Mouse (Mus musculus) neutrophil, adult 59 days (primary cell): ENCODE measurements around the gene Fbxo4. TPM values are rescaled to one million over a fixed set of nuclear protein-coding genes. Genes with fewer than 3 reads are reported as not detected.

ENCODE experiments used
- total RNA-seq, 2 experiments: library from RNA; stranded (reverse); gene quantifications; 1 replicate in 1 of 2; 2 replicates in 1 of 2; pipeline ENCODE4 v1.2.4; 2023

Fbxo4 gene
- 10 to 100 TPM in 1 of 2 experiments, 1 to 10 TPM in 1; 9.3 to 10.0 TPM for total RNA-seq

GRCm38 (mm10) chr15:3979061-3979848, at the start of gene Fbxo4:
Fbxo4 (minus strand) TSS chr15:3979573.

GRCm38 (mm10) chr15:4026231-4026773, 46.9 kb upstream of the Fbxo4 start, which contains the start of gene Oxct1:
Oxct1 (plus strand) TSS chr15:4026383.

GRCm38 (mm10) chr15:3995448-3996266, 16.3 kb upstream of the Fbxo4 start, which contains the start of gene AW549877:
AW549877 (minus strand) TSS chr15:3995744.

Other genes with a start within 250 kb of the Fbxo4 start
- gene AW549877, start 16.2 kb upstream of the Fbxo4 start, total RNA-seq, result 10 to 100 TPM; 17.8 to 21.9 TPM
- gene Oxct1, start 46.8 kb upstream of the Fbxo4 start, total RNA-seq, result 10 to 100 TPM; 28.5 to 38.9 TPM